Mouse (Mus musculus): Measurements from ENCODE around the gene Atp6v1d.

Gene Atp6v1d

GRCm38 (mm10) chr12:78790791-78791190, 70.6 kb downstream of the Atp6v1d start:
- no peak for DNase-seq

Measured in lung, postnatal 36 days (tissue).